Mouse (Mus musculus): ENCODE measurements at regions not wholly inside any gene's neighbourhood (a gene's known extent, or its start where the extent isn't known, plus 50 kb on each side); places are given as distances from the start of the nearest gene placed in this dataset.

GRCm38 (mm10) chr3:124986930-124987329 lies 406.0 kb upstream of the 1700003H04Rik start:
- no peak for DNase-seq (ENCODE audit: low spot score)

DNA sequence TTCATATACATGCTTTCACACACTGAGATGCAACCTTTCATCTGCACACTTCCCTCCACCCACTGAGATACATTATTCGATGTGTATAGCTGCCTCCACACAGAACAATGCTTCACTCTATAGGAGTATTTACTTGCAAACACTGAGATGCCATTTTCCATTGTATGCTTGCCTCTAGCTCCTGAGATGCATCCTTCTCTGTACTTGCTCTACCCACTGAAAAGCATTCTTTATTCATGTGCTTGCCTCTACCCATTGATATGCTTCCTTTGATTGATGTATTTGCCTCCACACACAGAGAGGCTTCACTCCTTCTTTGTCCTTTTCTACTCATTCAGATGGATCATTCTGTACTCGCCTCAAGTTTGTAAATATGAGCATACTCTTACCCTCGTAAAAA lies 405.6 kb upstream of the 1700003H04Rik start:
- no peak for DNase-seq (ENCODE audit: low spot score)

GRCm38 (mm10) chr3:124985428-124985827 lies 404.5 kb upstream of the 1700003H04Rik start:
- DNase-seq (ENCODE audit: low spot score), result no peak

GRCm38 (mm10) chr3:124935147-124935849 lies 354.4 kb upstream of the 1700003H04Rik start:
- DNase-seq (ENCODE audit: low spot score), result peak; percentile 3

DNA sequence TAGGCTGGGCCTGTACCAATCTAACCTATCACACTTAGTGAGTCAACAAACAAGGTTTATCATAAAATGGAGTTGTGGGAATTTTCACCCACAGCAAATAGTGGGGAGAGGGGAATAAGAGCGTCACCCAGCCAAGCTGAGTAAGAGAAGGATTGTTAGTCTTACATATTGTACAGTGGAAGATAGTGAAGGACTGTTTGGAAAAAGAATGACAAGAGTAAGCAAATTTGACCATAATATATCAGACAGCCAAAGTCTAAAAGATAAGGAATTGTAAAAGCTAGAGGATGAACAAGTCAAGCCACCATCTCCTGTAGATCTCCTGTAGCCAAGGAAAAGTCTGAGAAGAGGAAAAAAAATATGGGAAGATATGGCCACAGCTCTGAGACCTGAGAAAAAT lies 351.8 kb upstream of the 1700003H04Rik start:
- no peak for DNase-seq (ENCODE audit: low spot score)

- no peak for DNase-seq (ENCODE audit: low spot score)
These were observed 350.1 kb upstream of the 1700003H04Rik start for GRCm38 (mm10) chr3:124930773-124931607.

DNA sequence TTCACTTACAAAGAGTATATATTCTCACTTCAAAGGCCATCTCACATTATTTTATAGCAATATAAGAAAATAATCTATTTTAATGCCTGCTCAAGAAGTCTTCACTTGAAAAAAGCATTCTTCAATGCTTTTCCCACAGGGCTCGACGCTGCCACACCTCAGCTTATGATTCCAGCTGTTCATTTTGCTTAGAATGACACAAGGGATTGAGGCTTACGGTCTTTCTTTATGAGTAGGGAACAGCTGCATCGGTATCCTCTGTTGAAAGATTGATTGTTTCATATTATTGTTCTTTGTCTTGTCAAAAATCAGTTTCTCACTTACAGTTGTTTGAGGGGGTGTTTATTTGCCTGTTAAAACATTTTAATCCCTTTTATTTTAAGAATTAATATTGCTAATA lies 328.0 kb upstream of the 1700003H04Rik start:
- no peak for DNase-seq (ENCODE audit: low spot score)
